24 mouse cellular contexts compared by ENCODE assay signal in genomic region chr1:166123045-166123444, GRCm38 (mm10). TPM values are rescaled to one million over a fixed set of nuclear protein-coding genes. Genes with fewer than 3 reads are reported as not detected.
DNase-seq lines count a peak whose midpoint lies in the region; ATAC-seq and TF ChIP-seq lines count a peak whose summit lies in the region.
"Had no signal": no experiment of that assay in that cellular context is flagged by ENCODE, and none has a peak within 500 bp of the region (broad histone marks: within the 10 kb centered on the region; RNA-seq: fewer than 3 reads in every experiment).

No protein-coding gene starts in this region.

- 100% methylated on average over 1 of the region's 1 CpGs for WGBS in hindbrain, postnatal 0 days
- 96% methylated on average over 1 of the region's 1 CpGs for WGBS in hindbrain, embryonic 12.5 days

- ATAC-seq in hindbrain, postnatal 0 days: no peak
- no peak for ATAC-seq in hindbrain, embryonic 12.5 days (ENCODE audit: low FRiP score)
- ATAC-seq: midbrain, embryonic 16.5 days had no signal

- H3K9me3 ChIP-seq in hindbrain, postnatal 0 days (ENCODE audit: low read length): no peaks in the 10 kb centered on the region
- no peaks in the 10 kb centered on the region for H3K9me3 ChIP-seq in hindbrain, embryonic 12.5 days (replicated peaks)
- H3K9me3 ChIP-seq: limb, embryonic 15.5 days had no signal

- H3K9ac ChIP-seq in hindbrain, postnatal 0 days (replicated peaks; ENCODE audit: low read length): no peak overlapping the region
- no peak overlapping the region for H3K9ac ChIP-seq in hindbrain, embryonic 12.5 days
- H3K9ac ChIP-seq: hindbrain, embryonic 14.5 days; limb, embryonic 15.5 days had no signal

- no peak overlapping the region for H3K4me3 ChIP-seq in hindbrain, postnatal 0 days (ENCODE audit: low read length)
- H3K4me3 ChIP-seq in hindbrain, embryonic 12.5 days: no peak overlapping the region
- H3K4me3 ChIP-seq: limb, embryonic 15.5 days had no signal

- 0 out of 2 replicates have a peak, but pooled peaks have one; percentile 2 for TF ChIP-seq CTCF in hindbrain, postnatal 0 days (IDR thresholded peaks at IDR 0.05; ENCODE audit: low read depth)

- H3K36me3 ChIP-seq in hindbrain, postnatal 0 days (ENCODE audit: insufficient read depth, low read length): no peaks in the 10 kb centered on the region
- H3K36me3 ChIP-seq in hindbrain, embryonic 12.5 days: no peaks in the 10 kb centered on the region
- H3K36me3 ChIP-seq: limb, embryonic 15.5 days had no signal

- DNase-seq in hindbrain, postnatal 0 days (ENCODE audit: low spot score): no peak
- DNase-seq in 416B (ENCODE audit: low read depth) (peak; percentile 38), A20 (ENCODE audit: low read depth, low spot score) (peak; percentile 9), R1 (ENCODE audit: low read depth, low spot score) (peak; percentile 90)
- DNase-seq in lung, postnatal 25 days (ENCODE audit: low spot score): no peak
- DNase-seq in spleen, postnatal 10 days (ENCODE audit: low spot score in 2 of 2): no peak
- DNase-seq: adrenal gland, postnatal 36 days; cerebellum, adult 11-12 months; cerebellum, postnatal 25 days; embryo, embryonic 11 days; gastrocnemius, postnatal 14 days; kidney, adult 11 months; lung, adult 2 months; lung, postnatal 4 days; right cerebral cortex, postnatal 25 days; thymus, postnatal 14 days had no signal

- no peaks in the 10 kb centered on the region for H3K4me1 ChIP-seq in hindbrain, postnatal 0 days (ENCODE audit: insufficient read depth, low read length)
- H3K4me1 ChIP-seq in hindbrain, embryonic 12.5 days: peaks cover 12% of the 10 kb centered on the region

- H3K4me2 ChIP-seq in hindbrain, postnatal 0 days (ENCODE audit: low read depth, low read length): no peak overlapping the region
- H3K4me2 ChIP-seq in hindbrain, embryonic 12.5 days (replicated peaks): no peak overlapping the region
- H3K4me2 ChIP-seq: hindbrain, embryonic 14.5 days; limb, embryonic 15.5 days had no signal

- H3K27me3 ChIP-seq in hindbrain, postnatal 0 days (ENCODE audit: insufficient read depth, low read length): no peaks in the 10 kb centered on the region
- H3K27me3 ChIP-seq in hindbrain, embryonic 12.5 days: no peaks in the 10 kb centered on the region
- H3K27me3 ChIP-seq: limb, embryonic 15.5 days had no signal

- no peak overlapping the region for H3K27ac ChIP-seq in hindbrain, postnatal 0 days
- H3K27ac ChIP-seq in hindbrain, embryonic 12.5 days: no peak overlapping the region
- H3K27ac ChIP-seq: hindbrain, embryonic 14.5 days; limb, embryonic 15.5 days had no signal

RNA-seq across cellular contexts. Expression of gene Dusp27, which starts 4.7 kb away (rescaled TPM):
- 0.36 and 0.58 TPM in 2 replicates for total RNA-seq in hindbrain, postnatal 0 days (2014; rRNA removed)
- 0.64 and 1.0 TPM in 2 replicates for polyA plus RNA-seq in hindbrain, postnatal 0 days (2015; fragmentation: Nextera tagmentation; extraction: Ambion mirVana)
- polyA plus RNA-seq in hindbrain, embryonic 12.5 days (2016; fragmentation: Nextera tagmentation; extraction: Ambion mirVana): 3.3 and 5.5 TPM in 2 replicates
- total RNA-seq: neutrophil, adult 5-6 weeks had no signal

RNA-seq across cellular contexts. Expression of gene Gpa33, which starts 7.0 kb away (rescaled TPM):
- total RNA-seq in hindbrain, postnatal 0 days (2014; rRNA removed): not detected in 2 replicates
- polyA plus RNA-seq in hindbrain, postnatal 0 days (2015; fragmentation: Nextera tagmentation; extraction: Ambion mirVana): 0.06 and 0.09 TPM in 2 replicates
- 0.12 and 0.26 TPM in 2 replicates for polyA plus RNA-seq in hindbrain, embryonic 12.5 days (2016; fragmentation: Nextera tagmentation; extraction: Ambion mirVana)
- total RNA-seq: gastrocnemius, postnatal 14 days; heart, adult 8-10 months; left cerebral cortex, adult 18-20 months; left cerebral cortex, postnatal 36 days; neutrophil, adult 5-6 weeks had no signal
- polyA plus RNA-seq: hindbrain, embryonic 14.5 days had no signal

Comparison
In these comparisons a context has a peak if more than half of its experiments do, and no peak if none do; other contexts are left out.
1. DNase-seq: peak in 416B (single experiment), A20 (single experiment) and R1 (single experiment); none in hindbrain, postnatal 0 days (single experiment), lung, postnatal 25 days (single experiment) and spleen, postnatal 10 days (0 of 2).